Mouse (Mus musculus): Measurements from ENCODE around the gene Dhx38. TPM values are rescaled to one million over a fixed set of nuclear protein-coding genes. Genes with fewer than 3 reads are reported as not detected.

The Dhx38 gene
- polyA plus RNA-seq (2017; shearing (Covaris generic)), result 10 to 100 TPM; 11.7 to 26.7 TPM

DNA sequence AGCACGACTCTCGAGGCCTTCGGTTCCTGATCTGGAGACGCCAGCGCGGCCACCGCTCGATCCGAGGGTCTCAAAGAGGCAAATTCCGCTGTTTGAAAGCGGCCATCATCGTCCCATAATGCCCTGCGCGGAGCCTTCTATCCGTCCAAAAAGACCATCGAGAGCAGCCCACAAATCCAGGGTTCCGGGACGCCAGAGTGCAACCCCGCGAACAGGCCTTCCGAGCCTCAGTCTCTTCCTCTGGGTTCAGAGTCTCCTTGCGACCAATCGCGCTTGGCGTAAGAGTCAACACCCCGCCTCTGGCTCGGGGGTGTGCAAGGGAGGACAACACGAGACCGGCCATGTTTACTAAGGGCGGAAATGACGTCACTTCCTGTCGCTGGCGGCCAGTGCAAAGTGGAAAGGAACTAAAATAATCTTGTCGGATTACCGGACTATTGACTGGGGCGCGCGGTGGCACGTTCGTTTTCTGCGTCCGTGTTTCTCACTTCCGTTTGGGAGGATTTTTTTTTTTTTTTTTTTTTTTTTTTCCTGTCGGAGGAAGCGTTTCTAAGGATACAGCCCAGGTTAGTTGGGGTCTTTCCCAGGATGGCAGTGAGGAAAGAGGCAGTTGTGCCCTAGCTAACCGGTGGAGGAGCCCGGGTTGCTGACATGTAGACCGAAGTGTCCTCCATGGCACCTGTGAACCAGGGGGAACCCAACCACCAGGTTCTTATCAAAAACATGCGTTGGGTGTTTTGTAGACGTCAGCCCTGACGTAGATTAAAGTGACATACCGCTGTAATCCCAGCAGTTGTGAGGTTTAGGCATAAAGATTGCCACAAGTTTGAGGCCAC lies at the start of gene Dhx38, which contains the start of gene Txnl4b:
TSS of gene Dhx38 (minus strand) at position 364 of the 836 bp plus-strand sequence.
TSS of gene Txnl4b (plus strand) at position 395 of the 836 bp plus-strand sequence.
- ATAC-seq, result peak; percentile 98

DNA sequence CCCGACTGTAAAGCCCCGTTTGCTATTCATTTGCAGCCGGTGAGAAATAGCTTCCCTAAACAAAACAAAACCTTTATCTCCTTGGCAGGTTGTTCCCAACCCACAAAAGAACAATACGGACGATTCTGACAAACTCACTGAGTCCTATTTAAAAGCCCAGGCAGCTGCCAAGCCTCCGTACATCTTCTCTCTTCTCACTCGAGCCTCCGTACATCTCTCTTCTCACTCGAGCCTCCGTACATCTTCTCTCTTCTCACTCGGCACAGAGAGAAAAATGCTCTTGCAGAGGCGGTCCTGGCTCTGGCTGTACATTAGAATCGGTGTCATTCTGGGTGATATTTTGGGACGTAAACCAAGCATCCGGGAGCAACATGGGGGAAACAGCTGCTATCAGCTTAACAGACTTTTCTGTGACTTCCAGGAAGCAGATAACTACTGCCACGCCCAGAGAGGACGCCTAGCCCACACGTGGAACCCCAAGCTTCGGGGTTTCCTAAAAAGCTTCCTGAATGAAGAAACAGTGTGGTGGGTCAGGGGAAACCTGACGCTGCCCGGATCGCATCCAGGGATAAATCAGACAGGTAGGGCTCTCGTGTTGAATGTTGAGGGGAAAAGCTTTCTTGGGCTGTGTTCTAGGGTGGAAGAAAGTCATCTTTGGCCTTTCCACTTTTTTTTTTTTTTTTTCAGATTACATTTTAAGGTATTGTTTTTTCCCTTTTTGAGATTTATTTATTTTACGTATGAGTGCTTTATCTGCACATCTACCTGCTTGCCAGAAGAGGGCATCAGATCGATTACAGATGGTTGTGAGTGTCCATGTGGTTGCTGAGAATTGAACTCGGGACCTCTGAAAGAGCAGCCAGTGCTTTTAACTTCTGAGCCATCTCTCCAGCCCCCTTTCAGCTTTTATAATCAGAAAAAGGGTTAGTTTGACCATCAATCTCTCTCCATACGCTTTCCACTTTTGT lies 48.9 kb upstream of the Dhx38 start, which contains the start of gene Pkd1l3:
TSS of gene Pkd1l3 (plus strand) at position 275 of the 968 bp plus-strand sequence.
- ATAC-seq, result peak; percentile 85

- ATAC-seq, result no peak
These were observed 43.5 kb upstream of the Dhx38 start for GRCm38 (mm10) chr8:109609153-109609502.

DNA sequence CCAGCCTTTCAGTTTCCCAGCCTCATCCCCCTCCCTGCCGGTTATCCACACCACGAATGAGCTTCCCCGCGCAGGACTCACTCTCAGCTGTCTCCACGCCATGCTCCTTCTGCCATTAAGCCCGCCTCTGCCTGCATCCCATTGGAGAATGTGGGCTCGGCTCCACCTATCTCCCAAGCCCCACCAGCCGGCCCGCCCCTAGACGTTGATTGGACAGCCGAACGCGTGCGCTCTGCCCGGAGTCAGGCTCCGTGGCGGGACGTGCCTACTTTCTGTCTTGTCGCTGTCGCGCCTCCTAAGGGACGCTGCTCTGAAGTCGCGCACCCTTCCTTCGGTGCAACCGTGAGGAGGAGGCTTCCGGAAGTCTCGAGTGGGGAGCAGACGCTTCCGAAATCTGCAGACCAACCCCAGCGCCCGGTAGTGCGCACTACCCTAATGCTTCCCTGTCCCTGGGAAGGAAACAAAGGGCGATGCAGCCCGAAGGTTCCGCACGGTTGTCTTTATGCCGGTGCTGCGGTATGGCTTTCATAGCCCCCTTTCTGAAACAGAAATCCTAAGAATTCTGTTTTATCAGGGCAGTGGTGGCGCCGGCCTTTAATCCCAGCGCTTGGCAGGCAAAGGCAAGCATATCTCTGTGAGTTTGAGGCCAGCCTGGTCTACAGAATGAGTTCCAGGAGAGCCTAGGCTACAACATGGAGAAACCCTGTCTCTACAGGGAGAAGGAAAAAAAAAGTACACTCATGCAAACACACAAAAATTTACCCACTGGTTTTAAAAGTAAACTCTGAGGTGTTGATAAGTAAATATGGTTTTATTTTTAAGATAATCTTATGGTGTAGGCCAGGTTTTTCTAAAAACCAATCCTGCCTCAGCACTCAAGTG lies 42.9 kb upstream of the Dhx38 start, which contains the start of gene Dhodh:
TSS of gene Dhodh (minus strand) at position 403 of the 882 bp plus-strand sequence.
- ATAC-seq, result peak; percentile 96

DNA sequence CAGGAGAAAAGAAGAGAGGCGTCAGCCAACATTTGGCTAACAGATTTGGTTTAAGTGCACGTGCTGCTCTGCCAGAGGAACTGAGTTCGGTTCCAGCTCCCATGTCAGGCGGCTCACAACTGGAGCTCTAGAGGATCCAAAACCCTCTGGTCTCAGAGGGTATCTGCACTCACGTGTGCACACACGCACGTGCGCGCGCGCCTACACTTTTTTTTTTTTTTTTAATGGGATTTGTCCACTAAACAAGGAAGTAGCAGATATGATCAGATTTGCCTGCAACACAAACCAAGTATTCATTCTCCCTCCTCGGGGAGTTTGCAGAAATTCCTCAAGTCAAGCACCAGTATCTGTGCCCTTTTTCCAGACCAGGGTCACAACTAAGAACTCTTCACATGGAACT lies 42.0 kb upstream of the Dhx38 start:
- ATAC-seq, result no peak

- ATAC-seq, result no peak
These were observed 41.1 kb upstream of the Dhx38 start for GRCm38 (mm10) chr8:109606725-109607124.

GRCm38 (mm10) chr8:109595854-109596253 lies 30.2 kb upstream of the Dhx38 start:
- ATAC-seq, result peak; percentile 75

GRCm38 (mm10) chr8:109593117-109593788 lies 27.6 kb upstream of the Dhx38 start:
- no peak for ATAC-seq

- no peak for ATAC-seq
These were observed 26.5 kb upstream of the Dhx38 start for GRCm38 (mm10) chr8:109592164-109592563.

GRCm38 (mm10) chr8:109591367-109591766 lies 25.7 kb upstream of the Dhx38 start:
- no peak for ATAC-seq

- ATAC-seq, result no peak
These were observed 25.2 kb upstream of the Dhx38 start for GRCm38 (mm10) chr8:109590901-109591300.

GRCm38 (mm10) chr8:109586972-109587504 lies 21.4 kb upstream of the Dhx38 start:
- no peak for ATAC-seq

DNA sequence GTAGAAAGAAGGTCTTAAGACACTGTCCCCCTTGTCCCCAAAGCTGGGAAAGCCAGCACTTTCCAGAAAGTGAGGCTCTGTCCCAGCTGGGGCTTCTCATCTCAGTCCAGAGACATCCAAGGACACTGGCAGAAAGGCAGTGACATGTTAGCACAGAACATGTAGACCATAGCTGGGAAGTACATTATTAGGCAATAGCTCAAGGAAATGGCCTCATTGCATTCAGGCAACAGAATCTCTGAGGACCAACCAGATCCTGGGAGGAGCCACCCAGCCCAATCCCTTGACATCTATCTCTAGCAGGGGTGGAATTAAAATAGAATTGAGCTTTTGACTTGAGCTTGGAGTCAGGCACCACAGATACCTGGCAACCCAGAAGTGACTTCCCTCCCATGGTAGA lies 20.0 kb upstream of the Dhx38 start:
- no peak for ATAC-seq

DNA sequence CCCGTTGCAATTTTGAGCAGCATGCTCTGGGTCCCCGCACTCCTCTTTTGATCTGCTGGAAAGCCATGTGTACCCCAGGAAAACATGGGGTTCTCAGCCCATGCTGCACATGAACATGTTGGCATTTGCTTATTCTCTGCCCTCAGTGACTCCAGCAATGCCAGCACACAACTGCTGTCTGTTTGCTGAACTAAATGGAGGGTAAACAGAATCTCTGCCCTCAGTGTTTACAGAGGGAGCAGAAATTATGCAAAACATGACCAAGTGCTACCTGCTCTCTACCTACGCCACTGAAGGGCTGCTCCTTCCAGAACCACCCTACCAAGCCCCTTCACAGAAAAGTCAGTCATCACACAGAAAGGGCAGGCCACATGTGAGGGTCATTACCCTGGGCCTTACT lies 19.2 kb upstream of the Dhx38 start:
- ATAC-seq, result no peak

GRCm38 (mm10) chr8:109584293-109584692 lies 18.6 kb upstream of the Dhx38 start:
- no peak for ATAC-seq

- ATAC-seq, result no peak
These were observed 13.2 kb upstream of the Dhx38 start, which contains the start of gene Hp for GRCm38 (mm10) chr8:109578900-109579301. Hp (minus strand) TSS chr8:109579172.

DNA sequence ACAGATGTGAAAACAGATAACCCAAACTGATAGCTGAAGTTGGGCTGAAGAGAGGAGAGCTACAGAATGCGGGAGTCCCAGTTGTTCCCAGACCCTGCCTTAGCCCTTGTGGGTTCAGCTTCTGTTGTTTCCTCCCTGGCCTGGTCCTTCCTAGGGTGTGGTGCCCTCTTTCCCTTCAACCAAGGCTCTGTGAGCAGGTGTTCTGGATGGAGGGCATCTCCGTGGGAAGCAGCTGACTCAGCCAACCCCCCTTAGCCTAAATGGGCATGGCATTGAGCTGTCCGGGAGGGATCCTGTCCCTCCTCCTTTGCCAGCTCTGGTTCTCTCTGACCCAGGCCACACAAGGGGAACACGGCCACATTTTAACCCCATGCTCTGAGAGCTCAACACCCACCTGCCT lies 10.7 kb upstream of the Dhx38 start:
- ATAC-seq, result no peak

- no peak for ATAC-seq
These were observed 5.5 kb upstream of the Dhx38 start for GRCm38 (mm10) chr8:109571139-109571538.

DNA sequence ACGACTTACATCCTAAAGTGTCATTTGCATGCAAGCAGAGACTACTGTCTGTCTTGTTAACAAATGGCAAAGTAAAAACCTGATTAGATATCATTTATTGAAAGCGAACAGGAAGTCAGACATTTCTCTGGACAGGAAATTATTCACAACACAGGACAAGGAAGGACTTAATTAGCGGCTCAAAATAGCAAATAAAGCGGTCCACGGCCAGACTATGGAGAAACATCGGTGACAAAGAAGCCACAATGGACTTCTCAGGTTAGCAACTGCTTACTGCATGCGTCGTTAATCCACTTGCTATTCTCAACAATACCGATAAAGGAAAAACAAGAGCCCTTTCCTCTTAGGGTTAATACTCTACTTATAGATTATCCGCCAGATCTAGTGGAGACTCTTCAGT lies 895 bp downstream of the Dhx38 start:
- ATAC-seq, result no peak

- no peak for ATAC-seq
These were observed 1.8 kb downstream of the Dhx38 start for GRCm38 (mm10) chr8:109563881-109564280.

DNA sequence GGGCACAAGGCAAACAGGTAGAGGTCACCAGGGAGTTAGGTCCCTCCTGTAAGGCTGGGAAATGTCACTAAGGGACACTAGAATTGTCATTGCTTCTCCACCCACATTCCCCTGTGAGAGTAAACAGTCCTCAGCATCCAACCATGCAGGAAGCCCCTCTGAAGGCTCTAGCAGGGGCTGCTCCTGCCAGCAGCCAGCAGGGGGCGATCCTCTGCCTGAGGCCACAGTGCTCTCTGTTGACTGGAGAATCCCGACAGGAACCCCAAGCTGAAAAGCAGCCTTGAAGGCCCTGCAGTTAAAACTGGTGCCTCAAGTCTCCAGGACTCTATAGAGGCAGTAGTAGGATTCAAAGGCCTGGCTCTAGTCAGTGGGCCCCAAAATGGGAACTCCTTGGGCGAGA lies 14.0 kb downstream of the Dhx38 start:
- ATAC-seq, result no peak

Measured in CD4-positive, CD25-positive, alpha-beta regulatory T cell, adult 4 months (primary cell).